Mouse (Mus musculus) kidney, postnatal 14 days (tissue): ENCODE measurements at regions not wholly inside any gene's neighbourhood (a gene's known extent, or its start where the extent isn't known, plus 50 kb on each side); places are given as distances from the start of the nearest gene placed in this dataset.
A peak's percentile ranks its signal among the peaks of the same experiment; 100 is the strongest.

Source experiments
- DNase-seq: peaks from one replicate; pipeline ENCODE4 v3.0.0; 2022; ENCODE audit warnings: mixed read lengths

DNA sequence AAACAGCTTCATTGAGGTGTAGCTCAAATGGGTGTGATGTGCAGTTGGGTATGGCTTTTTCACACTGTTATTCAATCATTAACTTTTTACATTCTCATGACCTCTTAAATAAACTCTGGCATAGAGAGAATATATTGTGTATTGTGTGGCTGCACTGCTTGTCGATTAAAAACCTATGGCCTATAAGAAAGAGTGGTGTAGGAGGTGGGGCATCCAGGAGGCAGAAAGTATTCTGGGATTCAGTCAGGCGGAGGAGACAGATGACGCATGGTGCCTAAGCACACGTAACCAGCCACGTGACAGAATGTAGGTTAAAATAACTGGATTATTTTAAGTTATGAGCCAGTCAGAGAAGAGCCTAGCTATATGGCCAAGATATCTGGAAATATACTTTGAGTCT, 78.2 kb upstream of the Slc16a7 start:
- DNase-seq: no peak

- no peak for DNase-seq
Observed at GRCm38 (mm10) chr10:125488350-125488749, 99.1 kb upstream of the Slc16a7 start.

- peak; percentile 46 for DNase-seq
Observed at GRCm38 (mm10) chr10:125490395-125490794, 101.1 kb upstream of the Slc16a7 start.

DNA sequence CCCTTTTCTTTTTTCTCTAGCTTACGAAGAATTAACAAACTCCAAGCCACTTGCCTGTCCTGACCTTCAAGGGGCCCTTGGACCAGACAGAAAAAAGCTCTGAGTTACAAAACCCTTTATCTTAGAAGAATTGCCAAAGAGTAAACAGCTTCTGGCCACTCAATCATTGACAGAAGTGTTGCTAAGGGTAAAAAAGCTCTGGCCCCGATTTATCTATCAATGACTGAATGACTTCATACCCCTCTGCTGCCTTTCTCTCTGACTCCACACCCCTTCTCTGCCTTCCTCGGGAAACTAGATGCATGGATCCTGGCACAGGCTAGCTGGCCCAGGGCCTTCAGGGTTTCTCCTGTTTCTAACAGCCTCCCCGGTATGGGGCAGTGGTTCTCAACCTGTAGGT, 105.2 kb upstream of the Slc16a7 start:
- DNase-seq: no peak

- no peak for DNase-seq
Observed at GRCm38 (mm10) chr10:125498347-125498746, 109.1 kb upstream of the Slc16a7 start.

DNA sequence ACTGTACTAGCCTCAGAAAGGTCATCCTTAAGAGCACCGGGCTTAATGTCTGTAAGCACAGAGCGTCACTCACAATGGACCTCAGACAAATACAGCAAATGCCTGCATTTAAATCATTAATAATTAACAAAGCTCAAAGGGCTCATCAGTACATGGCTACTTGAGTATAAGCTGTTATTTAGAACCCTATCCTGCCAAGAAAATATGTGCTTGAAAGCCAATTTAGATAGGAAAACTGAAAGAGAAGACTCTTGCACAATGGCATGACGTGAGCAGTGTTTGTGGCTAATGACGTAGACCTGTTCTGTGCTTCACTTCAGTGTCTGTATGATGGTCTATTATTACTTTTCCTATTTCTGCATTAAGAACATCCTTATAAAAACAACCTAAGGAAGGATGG, 111.1 kb upstream of the Slc16a7 start:
- no peak for DNase-seq

DNA sequence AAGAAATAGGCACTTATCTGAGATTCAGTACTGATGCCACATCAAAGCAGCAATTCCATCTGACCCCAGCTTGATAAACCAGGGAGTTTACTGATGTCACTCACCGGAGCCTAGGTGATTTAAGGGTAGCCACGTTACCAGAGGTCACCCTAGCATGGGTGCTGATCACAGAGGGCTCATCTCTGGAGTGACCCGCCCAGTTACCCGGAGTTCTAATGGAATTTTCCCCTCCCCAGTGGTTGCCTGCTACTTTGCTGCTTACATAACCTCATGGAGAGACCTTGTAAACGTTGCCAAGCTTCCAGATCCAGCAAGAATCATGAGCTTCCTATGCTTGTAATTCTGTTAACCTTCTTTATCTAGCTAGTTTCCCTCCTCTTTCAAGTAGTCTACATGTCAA, 125.8 kb upstream of the Slc16a7 start:
- no peak for DNase-seq

- DNase-seq: no peak
Observed at GRCm38 (mm10) chr10:125530876-125531275, 141.6 kb upstream of the Slc16a7 start.

- DNase-seq: peak; percentile 44
Observed at GRCm38 (mm10) chr10:125538316-125538715, 149.1 kb upstream of the Slc16a7 start.

GRCm38 (mm10) chr10:125586489-125587147, 197.4 kb upstream of the Slc16a7 start:
- peak; percentile 21 for DNase-seq

DNA sequence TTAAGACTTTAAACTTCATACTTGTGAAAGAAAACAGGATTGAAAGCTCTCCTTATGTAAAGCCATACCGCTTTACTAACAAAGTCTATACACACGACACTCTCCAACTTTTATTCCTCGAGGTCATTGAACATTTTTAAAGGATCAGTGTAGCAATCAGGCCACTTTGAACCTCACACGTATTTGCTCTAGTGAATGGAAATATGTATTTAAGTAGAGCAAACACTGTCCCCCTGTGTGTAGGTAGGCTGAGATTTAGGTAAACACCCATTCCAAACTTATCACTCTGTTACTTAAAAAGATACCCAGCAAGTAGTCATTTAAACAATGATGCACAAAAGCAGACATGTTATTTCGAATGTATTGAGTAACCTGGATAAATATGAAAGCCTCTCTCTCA, 203.7 kb upstream of the Slc16a7 start:
- DNase-seq: no peak

DNA sequence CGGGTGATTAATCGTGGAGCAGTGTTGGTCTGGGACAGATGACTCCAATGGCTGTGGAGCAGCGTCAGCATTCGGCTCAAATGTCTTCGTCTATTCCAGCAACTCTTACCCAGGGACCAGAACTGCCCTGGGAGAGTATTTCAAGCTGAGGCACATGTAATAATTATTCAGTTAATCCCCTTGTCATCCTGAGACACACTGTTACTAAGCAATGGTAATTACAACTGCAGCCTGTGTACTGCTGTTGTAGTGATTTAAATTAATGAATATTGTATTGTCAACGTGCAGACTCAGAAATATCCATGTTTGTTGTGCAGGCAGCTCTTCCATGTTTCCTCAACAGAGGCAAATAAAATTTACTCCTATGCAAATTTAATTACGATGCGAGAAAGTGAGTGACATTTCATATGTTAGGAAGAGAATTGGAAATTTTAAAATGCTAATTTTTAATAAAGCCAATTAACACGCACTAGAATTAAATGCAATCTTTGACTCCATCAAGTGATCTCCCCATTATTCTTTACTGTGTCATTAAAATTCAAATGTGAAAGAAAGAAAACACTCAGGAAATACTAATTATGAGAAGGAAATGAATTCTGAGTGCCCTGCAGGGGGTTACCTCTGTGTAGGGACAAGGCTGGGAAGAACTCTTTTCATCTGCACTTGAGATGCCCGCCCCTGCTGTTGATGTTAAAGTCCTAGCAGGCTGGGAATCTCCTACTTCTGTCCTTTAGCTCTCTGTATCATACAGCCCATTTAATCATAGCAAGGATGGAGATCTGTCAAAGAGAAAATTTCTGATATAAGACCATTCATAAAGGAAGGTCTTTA, 218.7 kb upstream of the Slc16a7 start:
- DNase-seq: no peak

DNA sequence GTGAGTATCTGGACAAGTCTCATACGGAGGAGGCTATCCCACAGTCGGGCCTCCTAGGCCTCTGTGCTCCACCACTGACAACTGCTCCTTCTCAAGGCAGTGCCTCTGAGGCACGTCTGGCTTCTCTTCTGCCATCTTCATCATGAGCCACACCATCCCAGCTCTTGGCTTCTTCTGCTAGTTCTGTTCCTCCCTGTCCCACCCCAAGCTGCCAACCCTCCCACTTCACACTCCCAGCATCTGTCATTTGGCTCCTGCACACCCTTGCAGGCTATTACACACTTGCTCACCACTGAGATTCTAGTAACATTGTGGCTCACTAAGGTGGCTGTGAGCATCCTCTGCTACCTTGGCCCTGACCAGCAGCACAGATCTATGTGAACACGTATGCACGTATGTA, 221.1 kb upstream of the Slc16a7 start:
- DNase-seq: no peak

GRCm38 (mm10) chr10:125612773-125613172, 223.5 kb upstream of the Slc16a7 start:
- DNase-seq: no peak

DNA sequence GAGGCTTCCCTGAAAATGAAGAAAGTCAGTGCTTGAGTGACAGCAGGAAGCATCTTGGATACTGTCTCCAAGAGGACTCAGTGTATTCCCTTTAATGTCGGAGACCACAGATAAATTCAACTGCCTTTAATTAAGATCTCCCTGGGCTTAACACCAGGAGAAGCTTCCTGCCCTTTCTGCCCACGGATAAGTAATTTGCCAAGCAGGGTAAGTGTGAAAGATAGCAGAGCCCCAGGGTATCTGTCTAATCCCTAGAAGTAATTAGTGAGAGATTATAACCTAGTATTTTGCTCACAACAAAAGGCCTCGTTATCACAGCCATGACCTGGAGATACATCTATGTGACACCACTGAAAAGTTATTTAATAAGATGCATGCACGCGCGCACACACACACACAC, 232.1 kb upstream of the Slc16a7 start:
- no peak for DNase-seq

- no peak for DNase-seq
Observed at GRCm38 (mm10) chr10:125623836-125624235, 234.6 kb upstream of the Slc16a7 start.

DNA sequence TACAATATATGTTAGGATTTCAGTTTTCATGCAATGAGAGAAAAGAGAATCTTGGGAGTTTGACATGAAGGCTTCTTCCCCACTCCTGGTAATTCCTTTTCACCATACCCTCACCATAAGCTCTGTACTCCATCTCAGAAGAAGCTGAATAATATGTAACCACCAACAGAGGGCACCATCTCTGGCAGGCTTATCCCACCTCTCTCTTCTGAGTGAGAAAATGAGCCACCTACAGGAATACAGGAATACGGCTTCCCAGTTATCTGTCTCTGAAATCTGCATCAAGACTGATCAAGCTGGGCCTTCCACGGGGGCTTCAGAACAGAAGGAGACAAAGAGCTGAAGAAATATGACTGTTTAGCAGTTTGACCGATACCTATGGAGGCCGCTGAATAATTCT, 278.6 kb upstream of the Slc16a7 start:
- no peak for DNase-seq

DNA sequence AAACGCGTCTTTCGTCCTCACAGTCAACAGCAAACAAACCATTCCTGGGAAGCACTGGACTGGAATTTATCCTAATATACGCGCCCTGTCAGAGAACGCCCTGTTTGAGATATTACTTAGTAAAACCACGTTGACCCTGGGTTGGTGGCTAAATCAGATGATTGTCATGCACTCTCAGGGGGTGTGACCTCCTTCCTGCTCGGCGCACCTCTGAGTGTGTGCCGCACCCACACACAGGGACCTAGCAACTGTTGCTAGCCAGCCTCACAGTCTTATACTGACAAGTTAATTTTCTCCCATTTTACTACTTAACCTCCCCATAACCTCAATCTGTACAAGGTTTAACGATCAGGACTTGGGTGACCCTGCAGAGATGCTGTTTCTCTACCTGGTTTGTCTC, 284.4 kb upstream of the Slc16a7 start:
- DNase-seq: no peak

DNA sequence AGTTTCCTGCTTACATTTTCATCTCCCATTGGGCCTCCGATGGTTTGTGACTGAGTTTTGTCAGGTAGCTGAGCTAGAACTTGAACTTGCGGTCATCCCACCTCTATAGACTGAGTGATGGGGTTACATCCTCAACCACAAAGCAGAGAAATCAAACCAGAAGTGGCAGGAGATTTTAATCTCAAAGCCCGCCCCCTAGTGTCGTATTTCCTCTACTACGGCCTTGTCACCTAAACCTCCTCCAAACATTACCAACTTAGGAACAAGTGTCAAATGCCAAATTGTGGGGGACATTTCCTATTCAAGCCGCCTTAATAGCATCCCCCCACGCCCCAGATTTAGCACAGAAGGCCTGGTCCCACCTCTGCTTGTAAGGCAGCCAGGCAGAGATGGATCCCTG, 286.3 kb upstream of the Lrig3 start:
- DNase-seq: no peak

DNA sequence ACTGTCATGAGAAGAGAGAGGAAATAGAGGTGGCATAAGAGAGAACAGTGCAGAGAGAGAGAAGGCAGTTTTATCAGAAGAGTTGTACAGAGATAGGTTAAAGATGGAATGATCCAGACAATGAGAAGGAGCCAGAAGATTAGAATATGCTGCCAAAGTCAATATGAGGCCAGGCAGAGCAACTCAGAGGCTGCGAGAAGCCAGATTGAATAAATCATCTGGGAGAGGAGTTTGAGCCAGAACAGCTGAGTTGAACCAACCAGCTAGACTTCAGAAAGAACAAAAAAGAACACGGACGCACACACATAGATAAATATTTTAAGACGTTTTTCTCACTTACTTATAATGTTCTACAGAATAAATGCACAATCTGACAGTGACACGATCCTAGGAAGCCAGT, 280.8 kb upstream of the Lrig3 start:
- peak; percentile 2 for DNase-seq

DNA sequence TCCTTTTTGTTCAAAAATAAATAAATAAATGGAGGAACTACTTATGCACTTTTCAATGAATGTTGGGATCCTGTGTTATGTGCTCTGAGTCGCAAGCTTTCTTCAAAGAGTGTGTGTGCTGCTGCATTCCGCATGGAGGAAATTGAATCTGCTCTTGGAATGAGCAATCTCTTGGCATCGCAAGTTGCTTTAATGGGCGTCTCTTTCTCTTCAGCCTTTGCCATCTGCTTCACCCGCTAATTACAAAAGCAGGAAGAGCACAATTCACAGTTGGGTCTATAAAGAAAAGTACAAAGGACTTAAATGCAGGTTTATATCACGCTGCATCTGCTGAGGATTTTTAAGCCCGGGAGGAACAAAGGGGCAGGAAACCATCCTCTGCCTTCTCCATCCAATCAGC, 272.5 kb upstream of the Lrig3 start:
- no peak for DNase-seq

DNA sequence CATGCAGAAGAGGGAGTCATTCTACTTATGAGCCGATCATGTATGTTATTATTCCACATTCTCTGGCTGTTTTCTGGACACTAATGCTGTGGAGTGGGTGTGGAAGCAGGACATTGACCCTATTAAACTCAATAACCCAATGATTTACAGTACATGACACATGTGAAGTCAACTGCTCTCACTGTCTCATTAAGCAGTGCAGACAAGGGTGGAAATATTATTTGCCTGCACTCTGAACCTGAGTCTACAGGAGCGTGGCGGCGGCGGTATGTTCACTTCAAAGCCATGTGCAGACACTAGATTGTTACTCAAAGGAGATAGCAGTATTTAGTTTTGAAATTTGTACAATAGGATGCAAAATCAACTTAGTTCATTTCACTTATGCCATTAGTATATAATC, 269.8 kb upstream of the Lrig3 start:
- DNase-seq: no peak

DNA sequence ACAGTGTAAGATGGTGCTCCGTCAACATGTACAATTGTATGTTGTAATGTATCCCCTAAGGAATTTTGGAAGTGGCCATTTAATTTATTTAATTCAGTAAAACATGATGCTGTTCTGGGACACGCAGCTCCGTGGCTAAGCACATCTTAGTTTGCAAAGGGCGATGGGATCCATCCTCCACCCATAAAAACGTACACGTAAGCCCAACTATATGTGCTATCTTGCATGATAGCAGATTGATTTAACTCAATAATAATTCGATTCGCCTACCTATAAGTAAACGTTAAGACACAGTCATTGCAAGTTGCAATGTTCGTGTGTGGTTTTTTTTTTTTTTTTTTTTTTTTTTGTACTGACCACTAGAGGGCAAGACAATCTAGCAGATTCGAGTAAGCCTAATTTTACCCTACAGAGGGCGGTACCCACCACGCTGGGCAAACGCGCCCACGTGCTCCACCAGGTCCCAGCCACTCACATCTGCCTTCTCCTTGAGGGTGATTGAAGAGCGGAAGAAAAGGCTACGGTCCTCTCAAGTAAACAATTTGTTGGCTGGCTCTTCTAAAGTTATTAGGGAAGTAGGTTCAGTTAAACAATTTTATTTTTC, 240.8 kb upstream of the Lrig3 start:
- peak; percentile 74 for DNase-seq

DNA sequence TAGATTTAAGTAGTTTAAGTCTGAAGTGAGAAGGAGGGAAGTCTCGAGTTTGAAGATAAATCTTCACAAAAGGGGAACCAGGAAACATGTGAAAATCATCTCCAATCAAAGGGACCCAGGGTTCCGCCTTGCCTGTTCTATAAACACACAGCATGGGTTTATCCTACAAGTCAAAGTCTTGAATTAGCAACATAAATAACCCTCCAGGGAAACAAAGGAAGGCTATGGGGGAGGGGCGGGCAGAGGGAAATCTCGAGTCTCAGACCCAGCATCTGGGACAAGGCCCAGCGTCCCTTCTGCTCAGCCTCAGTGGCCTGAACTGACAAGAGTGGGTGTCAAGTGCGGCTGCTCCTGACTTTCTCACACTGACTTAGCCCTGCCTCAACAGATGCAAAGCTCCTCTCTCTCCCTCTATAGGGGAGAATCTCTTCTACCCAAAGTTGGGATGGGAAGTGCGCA, 240.3 kb upstream of the Lrig3 start:
- DNase-seq: peak; percentile 2
